Mouse (Mus musculus) heart, adult 2 months (tissue): ENCODE data around the gene Sohlh1.

Experiments used
- CTCF ChIP-seq: fragments of 200-600 bp; IDR thresholded peaks from 2 replicates; pipeline ENCODE4 v1.8.1; 2022; ENCODE audit warnings: antibody characterized with exemption, mild to moderate bottlenecking, moderate library complexity
- POLR2A ChIP-seq: fragments of 200-500 bp; IDR thresholded peaks from 2 replicates; pipeline ENCODE4 v1.6.1; 2011; ENCODE audit warnings: mild to moderate bottlenecking, low read depth, low read length, control low read depth; ENCODE audit not compliant: insufficient read depth

- TF ChIP-seq CTCF (no peak), POLR2A (no peak)
Observed at GRCm38 (mm10) chr2:25844097-25844496, 3.0 kb downstream of the Sohlh1 start.
